Mouse (Mus musculus) CH12.LX (cell line): ENCODE measurements around the gene Slc12a7.

Experiments
- BHLHE40 ChIP-seq: IDR thresholded peaks from 2 replicates; pipeline ENCODE4 v1.6.1; 2011; ENCODE audit warnings: mild to moderate bottlenecking, low read depth, low read length, improper control_type of control experiment
- CTCF ChIP-seq, 2 experiments: IDR thresholded peaks in 1 of 2; conservative IDR thresholded peaks in 1 of 2; 2 replicates each; pipeline ENCODE4 v1.5.1; 2011 to 2012; ENCODE audit warnings: low read depth in 2 of 2, low read length in 2 of 2, improper control_type of control experiment in 1 of 2, inconsistent platforms in 1 of 2, mild to moderate bottlenecking in 1 of 2, moderate library complexity in 1 of 2
- EP300 ChIP-seq: IDR thresholded peaks from 2 replicates; pipeline ENCODE4 v1.6.1; 2011; ENCODE audit warnings: low read length, improper control_type of control experiment
- KAT2A ChIP-seq: IDR thresholded peaks from 2 replicates; pipeline ENCODE4 v1.6.1; 2012; ENCODE audit warnings: low read length, improper control_type of control experiment, inconsistent platforms; ENCODE audit not compliant: insufficient replicate concordance
- MAX ChIP-seq: IDR thresholded peaks from 2 replicates; pipeline ENCODE4 v1.6.1; 2011; ENCODE audit warnings: low read length, improper control_type of control experiment
- MYC ChIP-seq: IDR thresholded peaks from 2 replicates; pipeline ENCODE4 v1.6.1; 2011; ENCODE audit warnings: low read depth, mild to moderate bottlenecking, improper control_type of control experiment, low read length
- NELFE ChIP-seq: IDR thresholded peaks from 2 replicates; pipeline ENCODE4 v1.6.1; 2011; ENCODE audit warnings: low read depth, low read length, improper control_type of control experiment
- POLR2A ChIP-seq: IDR thresholded peaks from 2 replicates; pipeline ENCODE4 v1.6.1; 2011; ENCODE audit warnings: low read depth, mild to moderate bottlenecking, improper control_type of control experiment, low read length
- RCOR1 ChIP-seq: conservative IDR thresholded peaks from 2 replicates; pipeline ENCODE4 v1.6.1; 2012; ENCODE audit warnings: low read depth, mild to moderate bottlenecking, inconsistent platforms, low read length, improper control_type of control experiment
- SIN3A ChIP-seq: IDR thresholded peaks from 2 replicates; pipeline ENCODE4 v1.6.1; 2012; ENCODE audit warnings: low read length, improper control_type of control experiment, inconsistent platforms
- USF1 ChIP-seq: IDR thresholded peaks from 2 replicates; pipeline ENCODE4 v1.6.1; 2014; ENCODE audit warnings: low read depth, mild to moderate bottlenecking, inconsistent platforms, low read length, improper control_type of control experiment
- ZMIZ1 ChIP-seq: IDR thresholded peaks from 2 replicates; pipeline ENCODE4 v1.6.1; 2012; ENCODE audit warnings: low read depth, mild to moderate bottlenecking, inconsistent platforms, low read length, improper control_type of control experiment

DNA sequence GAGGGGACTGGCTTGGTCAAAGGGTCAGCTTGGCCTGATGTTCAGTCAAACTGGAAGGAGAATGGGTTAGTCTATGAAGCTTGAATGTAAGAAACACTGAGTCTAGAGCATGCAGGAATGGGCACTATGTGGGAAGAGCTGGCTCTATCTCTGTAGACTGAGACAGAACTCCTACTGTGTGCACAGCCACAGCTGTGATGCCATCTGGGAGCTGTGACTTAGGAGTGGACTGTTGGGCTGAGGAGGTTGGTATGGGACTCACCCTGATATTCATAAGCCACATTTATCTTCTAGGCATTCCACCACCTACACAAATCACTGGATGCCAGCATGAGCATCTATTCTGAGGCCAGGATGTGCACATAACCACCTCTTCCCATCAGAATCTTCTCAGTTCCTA is 24.5 kb downstream of the Slc12a7 start:
- TF ChIP-seq BHLHE40 (no peak), NELFE (no peak), CTCF (conservative IDR thresholded peaks at IDR 0.05 in 1 of 2, IDR thresholded peaks at IDR 0.05 in 1 of 2; ENCODE audit: low read depth in 2 of 2, low read length in 2 of 2) (no peak), MAX (no peak), ZMIZ1 (no peak), RCOR1 (no peak), POLR2A (no peak), KAT2A (no peak), EP300 (no peak), MYC (no peak), SIN3A (no peak), USF1 (no peak)
